Mouse (Mus musculus): ENCODE measurements around the gene Mettl16. TPM values are rescaled to one million over a fixed set of nuclear protein-coding genes. Genes with fewer than 3 reads are reported as not detected.
A peak's percentile ranks its signal among the peaks of the same experiment; 100 is the strongest.
"Not testable (repeated sequence)": the region's sequence is repeated elsewhere in the genome, so short reads cannot be mapped to it uniquely, and the experiment has no call there.

Gene Mettl16
- polyA plus RNA-seq, 2 experiments from 2014 or later = 29.2 to 36.8 TPM

GRCm38 (mm10) chr11:74792874-74793273 lies 22.2 kb downstream of the Mettl16 start:
- ATAC-seq = no peak

- ATAC-seq = no peak
Measured at GRCm38 (mm10) chr11:74800658-74801057, 30.0 kb downstream of the Mettl16 start.

GRCm38 (mm10) chr11:74804081-74804627 lies 33.5 kb downstream of the Mettl16 start:
- ATAC-seq = no peak

- no peak for ATAC-seq
Measured at GRCm38 (mm10) chr11:74807246-74807882, 36.7 kb downstream of the Mettl16 start.

GRCm38 (mm10) chr11:74808251-74808853 lies 37.7 kb downstream of the Mettl16 start:
- ATAC-seq = no peak

- ATAC-seq = no peak
Measured at GRCm38 (mm10) chr11:74810134-74810533, 39.5 kb downstream of the Mettl16 start.

- ATAC-seq = not testable (repeated sequence)
Measured at GRCm38 (mm10) chr11:74811027-74811426, 40.4 kb downstream of the Mettl16 start.

- ATAC-seq = no peak
Measured at GRCm38 (mm10) chr11:74811538-74811937, 40.9 kb downstream of the Mettl16 start.

- no peak for ATAC-seq
Measured at GRCm38 (mm10) chr11:74815795-74816194, 45.2 kb downstream of the Mettl16 start.

GRCm38 (mm10) chr11:74820921-74821320 lies 50.3 kb downstream of the Mettl16 start:
- no peak for ATAC-seq

GRCm38 (mm10) chr11:74821463-74821862 lies 50.8 kb downstream of the Mettl16 start:
- ATAC-seq = no peak

- no peak for ATAC-seq
Measured at GRCm38 (mm10) chr11:74822746-74823440, 52.3 kb downstream of the Mettl16 start.

- ATAC-seq = no peak
Measured at GRCm38 (mm10) chr11:74826151-74826550, 55.5 kb downstream of the Mettl16 start.

- ATAC-seq = no peak
Measured at GRCm38 (mm10) chr11:74826702-74827101, 56.1 kb downstream of the Mettl16 start.

- ATAC-seq = no peak
Measured at GRCm38 (mm10) chr11:74827791-74828403, 57.3 kb downstream of the Mettl16 start.

GRCm38 (mm10) chr11:74828404-74828931 lies 57.8 kb downstream of the Mettl16 start:
- no peak for ATAC-seq

- ATAC-seq = no peak
Measured at GRCm38 (mm10) chr11:74828965-74829550, 58.4 kb downstream of the Mettl16 start.

- ATAC-seq = peak; percentile 35
Measured at GRCm38 (mm10) chr11:74829812-74830211, 59.2 kb downstream of the Mettl16 start.

GRCm38 (mm10) chr11:74830256-74831161 lies 59.9 kb downstream of the Mettl16 start, which contains the start of gene Mnt:
Gene Mnt (plus strand): TSS chr11:74830920.
- peak; percentile 59 for ATAC-seq

- ATAC-seq = no peak
Measured at GRCm38 (mm10) chr11:74831191-74831605, 60.6 kb downstream of the Mettl16 start.
